Mouse (Mus musculus): ENCODE results near the gene Slc31a2. TPM values are rescaled to one million over a fixed set of nuclear protein-coding genes. Genes with fewer than 3 reads are reported as not detected.

Gene Slc31a2
- total and polyA plus RNA-seq, 3 experiments, result 6.2 to 8.6 (median 6.9) TPM

- TF ChIP-seq POLR2AphosphoS2 (IDR thresholded peaks at IDR 0.05; ENCODE audit: low read depth, low read length) (no peak), RCOR1 (conservative IDR thresholded peaks at IDR 0.05; ENCODE audit: low read depth, low read length) (no peak), IRF4 (IDR thresholded peaks at IDR 0.05; ENCODE audit: low read depth, low read length) (no peak), TCF12 (IDR thresholded peaks at IDR 0.05; ENCODE audit: low read depth, low read length) (no peak), UBTF (IDR thresholded peaks at IDR 0.05; ENCODE audit: low read depth, low read length) (no peak), MAX (IDR thresholded peaks at IDR 0.05; ENCODE audit: low read length) (no peak), NRF1 (IDR thresholded peaks at IDR 0.05; ENCODE audit: low read depth, low read length) (no peak), USF1 (IDR thresholded peaks at IDR 0.05; ENCODE audit: low read depth, low read length) (no peak), RAD21 (IDR thresholded peaks at IDR 0.05; ENCODE audit: low read depth, low read length) (no peak), ZKSCAN1 (IDR thresholded peaks at IDR 0.05; ENCODE audit: borderline replicate concordance, low read depth, low read length) (no peak), KAT2A (IDR thresholded peaks at IDR 0.05; ENCODE audit: insufficient replicate concordance, low read length) (no peak), USF2 (conservative IDR thresholded peaks at IDR 0.05; ENCODE audit: low read depth, low read length) (no peak), EP300 (IDR thresholded peaks at IDR 0.05; ENCODE audit: low read length) (no peak), SIN3A (IDR thresholded peaks at IDR 0.05; ENCODE audit: low read length) (no peak), MEF2A (IDR thresholded peaks at IDR 0.05; ENCODE audit: borderline replicate concordance, low read depth, low read length) (no peak), POLR2A (IDR thresholded peaks at IDR 0.05; ENCODE audit: low read depth, low read length) (no peak)
- Histone ChIP-seq H3K36me3 (replicated peaks in 1 of 2; ENCODE audit: control insufficient read depth in 1 of 2, insufficient read depth in 1 of 2, low read length in 1 of 2) (peaks cover 60 to 78% of the 10 kb centered on the region in 2 experiments), H3K27me3 (replicated peaks) (no peaks in the 10 kb centered on the region), H3K4me1 (ENCODE audit: control insufficient read depth in 1 of 2, insufficient read depth in 2 of 2) (peaks cover 0 to 6% of the 10 kb centered on the region in 2 experiments; a peak in 1 of 4 replicates), H3K9ac (ENCODE audit: insufficient read depth, low read depth) (no peak overlapping the region), H3K9me3 (replicated peaks; ENCODE audit: low read length) (no peaks in the 10 kb centered on the region), H3K27ac (ENCODE audit: insufficient read depth, low read depth) (no peak overlapping the region), H3K4me3 (replicated peaks in 1 of 3; ENCODE audit: low read depth in 2 of 3, low read length in 2 of 3, poor library complexity in 1 of 3) (no peak overlapping the region), H3K79me2 (replicated peaks; ENCODE audit: control insufficient read depth, extremely low read depth, insufficient read depth, poor library complexity, severe bottlenecking) (no peaks in the 10 kb centered on the region), H3K4me2 (ENCODE audit: insufficient read depth, low read depth, poor library complexity, severe bottlenecking) (no peak overlapping the region)
- in situ Hi-C loops (cut with MboI; ENCODE audit: low pct_ligation_motif_present, low pct_unique_long_range_greater_than_20kb, low sequenced_read_pairs), result no loop called here
- no peak for DNase-seq (ENCODE audit: extremely low read depth)
- dilution Hi-C loops (cut with MboI; ENCODE audit: extremely low pct_ligation_motif_present, extremely low pct_unique_long_range_greater_than_20kb, low sequenced_read_pairs), result no loop called here
Observed at GRCm38 (mm10) chr4:62306840-62307239, 44.5 kb downstream of the Slc31a2 start.

GRCm38 (mm10) chr4:62308406-62308805 lies 46.0 kb downstream of the Slc31a2 start:
- TF ChIP-seq POLR2A (IDR thresholded peaks at IDR 0.05; ENCODE audit: low read depth, low read length), result no peak
- TF ChIP-seq NELFE (IDR thresholded peaks at IDR 0.05; ENCODE audit: low read depth, low read length), result no peak
- no peak for TF ChIP-seq ETS1 (conservative IDR thresholded peaks at IDR 0.05; ENCODE audit: low read depth, low read length)
- no peak for TF ChIP-seq ZKSCAN1 (IDR thresholded peaks at IDR 0.05; ENCODE audit: borderline replicate concordance, low read depth, low read length)
- no peak for TF ChIP-seq SIN3A (IDR thresholded peaks at IDR 0.05; ENCODE audit: low read length)
- TF ChIP-seq ZC3H11A (IDR thresholded peaks at IDR 0.05; ENCODE audit: low read depth, low read length), result no peak
- no peak for TF ChIP-seq IRF4 (IDR thresholded peaks at IDR 0.05; ENCODE audit: low read depth, low read length)
- TF ChIP-seq NRF1 (IDR thresholded peaks at IDR 0.05; ENCODE audit: low read depth, low read length), result no peak
- TF ChIP-seq MAFK (IDR thresholded peaks at IDR 0.05; ENCODE audit: insufficient replicate concordance, low read length), result no peak
- TF ChIP-seq CTCF (conservative IDR thresholded peaks at IDR 0.05 in 1 of 2, IDR thresholded peaks at IDR 0.05 in 1 of 2; ENCODE audit: low read depth in 2 of 2, low read length in 2 of 2), result no peak
- no peak for TF ChIP-seq ELF1 (IDR thresholded peaks at IDR 0.05; ENCODE audit: low read depth, low read length)
- no peak for TF ChIP-seq TCF12 (IDR thresholded peaks at IDR 0.05; ENCODE audit: low read depth, low read length)
- TF ChIP-seq JUND (conservative IDR thresholded peaks at IDR 0.05; ENCODE audit: low read depth, low read length), result no peak
- TF ChIP-seq MAZ (IDR thresholded peaks at IDR 0.05; ENCODE audit: low read depth, low read length), result no peak
- no peak for TF ChIP-seq E2F4 (IDR thresholded peaks at IDR 0.05; ENCODE audit: insufficient replicate concordance, low read depth, low read length)
- no peak for TF ChIP-seq MEF2A (IDR thresholded peaks at IDR 0.05; ENCODE audit: borderline replicate concordance, low read depth, low read length)
- no peak for TF ChIP-seq KAT2A (IDR thresholded peaks at IDR 0.05; ENCODE audit: insufficient replicate concordance, low read length)
- dilution Hi-C loops (cut with MboI; ENCODE audit: extremely low pct_ligation_motif_present, extremely low pct_unique_long_range_greater_than_20kb, low sequenced_read_pairs) (no loop called here), in situ Hi-C loops (cut with MboI; ENCODE audit: low pct_ligation_motif_present, low pct_unique_long_range_greater_than_20kb, low sequenced_read_pairs) (no loop called here)
- Histone ChIP-seq H3K27me3 (replicated peaks) (no peaks in the 10 kb centered on the region), H3K4me1 (ENCODE audit: control insufficient read depth in 1 of 2, insufficient read depth in 2 of 2) (peaks cover 0 to 17% of the 10 kb centered on the region in 2 experiments; a peak in 2 of 4 replicates), H3K36me3 (replicated peaks in 1 of 2; ENCODE audit: control insufficient read depth in 1 of 2, insufficient read depth in 1 of 2, low read length in 1 of 2) (peaks cover 56 to 73% of the 10 kb centered on the region in 2 experiments), H3K4me2 (ENCODE audit: insufficient read depth, low read depth, poor library complexity, severe bottlenecking) (no peak overlapping the region), H3K9me3 (replicated peaks; ENCODE audit: low read length) (no peaks in the 10 kb centered on the region), H3K79me2 (replicated peaks; ENCODE audit: control insufficient read depth, extremely low read depth, insufficient read depth, poor library complexity, severe bottlenecking) (no peaks in the 10 kb centered on the region), H3K9ac (ENCODE audit: insufficient read depth, low read depth) (no peak overlapping the region), H3K4me3 (replicated peaks in 1 of 3; ENCODE audit: low read depth in 2 of 3, low read length in 2 of 3, poor library complexity in 1 of 3) (no peak overlapping the region), H3K27ac (ENCODE audit: insufficient read depth, low read depth) (no peak overlapping the region)
- no peak for DNase-seq (ENCODE audit: extremely low read depth)
